Comparison of ENCODE assay signal across 12 mouse cellular contexts in the genomic region with DNA sequence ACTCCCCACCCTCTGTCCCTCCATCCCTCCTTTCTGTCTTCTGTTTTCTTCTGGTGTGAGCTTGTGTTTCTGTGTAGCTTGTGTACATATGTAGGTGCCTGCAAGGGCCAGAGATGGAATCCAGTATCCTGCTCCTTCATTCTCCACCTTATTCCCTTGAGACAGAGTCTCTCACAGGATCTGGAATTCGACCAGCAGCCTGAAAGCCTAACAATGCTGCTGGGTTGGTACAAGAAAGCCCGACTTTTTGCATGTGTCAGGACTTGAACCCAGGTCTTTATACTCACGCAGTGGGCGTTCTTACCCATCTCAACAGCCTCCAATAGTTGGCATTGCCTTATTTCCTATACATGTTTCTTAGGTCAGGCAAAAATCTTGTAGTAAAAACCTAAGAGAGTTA. TPM values are rescaled to one million over a fixed set of nuclear protein-coding genes. Genes with fewer than 3 reads are reported as not detected.
DNase-seq lines count a peak whose midpoint lies in the region; ATAC-seq and TF ChIP-seq lines count a peak whose summit lies in the region.
"Had no signal": no experiment of that assay in that cellular context is flagged by ENCODE, and none has a peak within 500 bp of the region (broad histone marks: within the 10 kb centered on the region; RNA-seq: fewer than 3 reads in every experiment).

No protein-coding gene starts in this region.

- no peak for TF ChIP-seq POLR2A in limb, embryonic 14.5 days (IDR thresholded peaks at IDR 0.05; ENCODE audit: borderline replicate concordance, extremely low read depth, insufficient read depth, insufficient read length)

- DNase-seq in forebrain, postnatal 0 days = no peak
- no peak for DNase-seq in forebrain, embryonic 11.5 days (ENCODE audit: low spot score)
- DNase-seq in intestine, embryonic 14.5 days (ENCODE audit: low spot score) = no peak
- no peak for DNase-seq in limb, embryonic 14.5 days (ENCODE audit: low spot score)
- no peak for DNase-seq in T-cell, adult 2 months (ENCODE audit: low spot score)
- DNase-seq: gastrocnemius, postnatal 25 days; thymus, adult 18-20 months had no signal

- H3K9ac ChIP-seq in forebrain, postnatal 0 days = no peak overlapping the region
- no peak overlapping the region for H3K9ac ChIP-seq in forebrain, embryonic 11.5 days (ENCODE audit: low read length)
- no peak overlapping the region for H3K9ac ChIP-seq in intestine, embryonic 14.5 days (ENCODE audit: low read length)
- H3K9ac ChIP-seq in intestine, embryonic 15.5 days = no peak overlapping the region
- H3K9ac ChIP-seq in neural tube, embryonic 12.5 days = no peak overlapping the region
- H3K9ac ChIP-seq in neural tube, embryonic 15.5 days (replicated peaks) = no peak overlapping the region
- H3K9ac ChIP-seq in limb, embryonic 14.5 days (ENCODE audit: low read depth, low read length, severe bottlenecking) = no peak overlapping the region

- peaks cover 7% of the 10 kb centered on the region; the same call in 1 of the 2 replicates for H3K4me1 ChIP-seq in forebrain, postnatal 0 days (ENCODE audit: insufficient read depth)
- peaks cover 2% of the 10 kb centered on the region; the same call in 1 of the 2 replicates for H3K4me1 ChIP-seq in forebrain, embryonic 11.5 days (replicated peaks; ENCODE audit: control insufficient read depth, insufficient read depth, low read length)
- peaks cover 9% of the 10 kb centered on the region; the same call in 1 of the 2 replicates for H3K4me1 ChIP-seq in intestine, embryonic 14.5 days (replicated peaks; ENCODE audit: control insufficient read depth, insufficient read depth, low read length)
- peaks cover 16% of the 10 kb centered on the region; the same call in 1 of the 2 replicates for H3K4me1 ChIP-seq in intestine, embryonic 15.5 days (replicated peaks)
- peaks cover 33% of the 10 kb centered on the region for H3K4me1 ChIP-seq in neural tube, embryonic 12.5 days
- peaks cover 32% of the 10 kb centered on the region for H3K4me1 ChIP-seq in neural tube, embryonic 15.5 days
- H3K4me1 ChIP-seq in limb, embryonic 14.5 days (ENCODE audit: control insufficient read depth, insufficient read depth, low read length) = peaks cover 24% of the 10 kb centered on the region

- no peak overlapping the region for H3K4me3 ChIP-seq in forebrain, postnatal 0 days (ENCODE audit: low read depth, low read length)
- H3K4me3 ChIP-seq in forebrain, embryonic 11.5 days (ENCODE audit: low read depth, low read length) = no peak overlapping the region
- H3K4me3 ChIP-seq in intestine, embryonic 14.5 days (ENCODE audit: low read depth, low read length) = no peak overlapping the region
- no peak overlapping the region for H3K4me3 ChIP-seq in intestine, embryonic 15.5 days (replicated peaks)
- H3K4me3 ChIP-seq in neural tube, embryonic 12.5 days = no peak overlapping the region
- H3K4me3 ChIP-seq in neural tube, embryonic 15.5 days (replicated peaks) = no peak overlapping the region
- H3K4me3 ChIP-seq in limb, embryonic 14.5 days (replicated peaks; ENCODE audit: low read length) = no peak overlapping the region

- ATAC-seq in forebrain, postnatal 0 days = no peak
- ATAC-seq in forebrain, embryonic 11.5 days (replicated peaks; ENCODE audit: low FRiP score) = no peak
- no peak for ATAC-seq in intestine, embryonic 14.5 days (replicated peaks; ENCODE audit: low FRiP score, low TSS enrichment, low read depth)
- ATAC-seq in intestine, embryonic 15.5 days = no peak
- no peak for ATAC-seq in neural tube, embryonic 12.5 days (ENCODE audit: low FRiP score, low read depth)
- no peak for ATAC-seq in neural tube, embryonic 15.5 days (ENCODE audit: low FRiP score)
- ATAC-seq in limb, embryonic 14.5 days (ENCODE audit: low FRiP score, low read depth) = no peak
- ATAC-seq: forebrain, embryonic 14.5 days had no signal

- no peaks in the 10 kb centered on the region for H3K9me3 ChIP-seq in forebrain, postnatal 0 days (ENCODE audit: low read length)
- H3K9me3 ChIP-seq in forebrain, embryonic 11.5 days (ENCODE audit: control insufficient read depth, low read length) = no peaks in the 10 kb centered on the region
- no peaks in the 10 kb centered on the region for H3K9me3 ChIP-seq in intestine, embryonic 14.5 days (ENCODE audit: control insufficient read depth, low read length)
- H3K9me3 ChIP-seq in intestine, embryonic 15.5 days = no peaks in the 10 kb centered on the region
- H3K9me3 ChIP-seq in neural tube, embryonic 12.5 days = no peaks in the 10 kb centered on the region
- H3K9me3 ChIP-seq in neural tube, embryonic 15.5 days (replicated peaks) = no peaks in the 10 kb centered on the region
- no peaks in the 10 kb centered on the region for H3K9me3 ChIP-seq in limb, embryonic 14.5 days (ENCODE audit: control insufficient read depth, low read length)

- peak overlapping the region; percentile 6; the same call in 1 of the 2 replicates for H3K4me2 ChIP-seq in forebrain, postnatal 0 days (ENCODE audit: low read depth)
- no peak overlapping the region for H3K4me2 ChIP-seq in forebrain, embryonic 11.5 days (ENCODE audit: low read depth, low read length, severe bottlenecking)
- H3K4me2 ChIP-seq in intestine, embryonic 14.5 days (ENCODE audit: low read length) = 0 out of 2 replicates have a peak overlapping the region, but pooled peaks have one; percentile 13
- H3K4me2 ChIP-seq in intestine, embryonic 15.5 days (replicated peaks) = no peak overlapping the region
- 0 out of 2 replicates have a peak overlapping the region, but pooled peaks have one; percentile 8 for H3K4me2 ChIP-seq in neural tube, embryonic 12.5 days (replicated peaks)
- no peak overlapping the region; the same call in 1 of the 2 replicates for H3K4me2 ChIP-seq in neural tube, embryonic 15.5 days
- peak overlapping the region; percentile 37; the same call in 1 of the 2 replicates for H3K4me2 ChIP-seq in limb, embryonic 14.5 days (replicated peaks; ENCODE audit: low read depth, low read length, severe bottlenecking)

- no peaks in the 10 kb centered on the region for H3K36me3 ChIP-seq in forebrain, postnatal 0 days (ENCODE audit: insufficient read depth)
- H3K36me3 ChIP-seq in forebrain, embryonic 11.5 days (ENCODE audit: control insufficient read depth, insufficient read depth, low read length) = no peaks in the 10 kb centered on the region
- H3K36me3 ChIP-seq in intestine, embryonic 14.5 days (ENCODE audit: control insufficient read depth, insufficient read depth, low read length) = no peaks in the 10 kb centered on the region
- no peaks in the 10 kb centered on the region for H3K36me3 ChIP-seq in intestine, embryonic 15.5 days
- no peaks in the 10 kb centered on the region for H3K36me3 ChIP-seq in neural tube, embryonic 12.5 days
- H3K36me3 ChIP-seq in neural tube, embryonic 15.5 days = no peaks in the 10 kb centered on the region
- no peaks in the 10 kb centered on the region for H3K36me3 ChIP-seq in limb, embryonic 14.5 days (ENCODE audit: control insufficient read depth, insufficient read depth, low read length)

- 83% methylated on average over 4 of the region's 4 CpGs for WGBS in forebrain, postnatal 0 days
- 82% methylated on average over 4 of the region's 4 CpGs for WGBS in forebrain, embryonic 11.5 days
- WGBS in intestine, embryonic 14.5 days = 86% methylated on average over 4 of the region's 4 CpGs
- WGBS in intestine, embryonic 15.5 days = 89% methylated on average over 4 of the region's 4 CpGs
- 88% methylated on average over 4 of the region's 4 CpGs for WGBS in neural tube, embryonic 12.5 days
- 85% methylated on average over 4 of the region's 4 CpGs for WGBS in neural tube, embryonic 15.5 days
- 86% methylated on average over 4 of the region's 4 CpGs for WGBS in limb, embryonic 14.5 days

- no peak for TF ChIP-seq CTCF in forebrain, postnatal 0 days (IDR thresholded peaks at IDR 0.05; ENCODE audit: low read depth)

- H3K27ac ChIP-seq in forebrain, postnatal 0 days (ENCODE audit: low read depth, low read length) = no peak overlapping the region
- no peak overlapping the region for H3K27ac ChIP-seq in forebrain, embryonic 11.5 days (ENCODE audit: low read depth, low read length)
- no peak overlapping the region for H3K27ac ChIP-seq in intestine, embryonic 14.5 days (ENCODE audit: low read depth)
- no peak overlapping the region for H3K27ac ChIP-seq in intestine, embryonic 15.5 days
- no peak overlapping the region for H3K27ac ChIP-seq in neural tube, embryonic 12.5 days
- H3K27ac ChIP-seq in neural tube, embryonic 15.5 days (replicated peaks) = no peak overlapping the region
- no peak overlapping the region for H3K27ac ChIP-seq in limb, embryonic 14.5 days (replicated peaks; ENCODE audit: low read depth, low read length)
- H3K27ac ChIP-seq: macrophage had no signal

- no peaks in the 10 kb centered on the region for H3K27me3 ChIP-seq in forebrain, postnatal 0 days (ENCODE audit: insufficient read depth, low read length)
- H3K27me3 ChIP-seq in forebrain, embryonic 11.5 days (ENCODE audit: control insufficient read depth, insufficient read depth, low read length) = no peaks in the 10 kb centered on the region
- peaks cover 8% of the 10 kb centered on the region; the same call in 1 of the 2 replicates for H3K27me3 ChIP-seq in intestine, embryonic 14.5 days (replicated peaks; ENCODE audit: control insufficient read depth, insufficient read depth, low read length)
- peaks cover 8% of the 10 kb centered on the region; the same call in 1 of the 2 replicates for H3K27me3 ChIP-seq in intestine, embryonic 15.5 days (replicated peaks)
- 0 out of 2 replicates have a peak, but pooled peaks cover 9% of the 10 kb centered on the region for H3K27me3 ChIP-seq in neural tube, embryonic 12.5 days (replicated peaks)
- peaks cover 8% of the 10 kb centered on the region; the same call in 1 of the 2 replicates for H3K27me3 ChIP-seq in neural tube, embryonic 15.5 days (replicated peaks)
- no peaks in the 10 kb centered on the region for H3K27me3 ChIP-seq in limb, embryonic 14.5 days (ENCODE audit: control insufficient read depth, insufficient read depth, low read length)

RNA-seq across cellular contexts. Expression of a gene that starts 4.4 kb away (rescaled TPM):
- 44.7 and 48.0 TPM in 2 replicates for total RNA-seq in forebrain, postnatal 0 days (2014; rRNA removed)
- 60.8 and 74.1 TPM in 2 replicates for polyA plus RNA-seq in forebrain, postnatal 0 days (2015; fragmentation: Nextera tagmentation; extraction: Ambion mirVana)
- polyA plus RNA-seq in forebrain, embryonic 11.5 days (2014; fragmentation: Nextera tagmentation; extraction: Ambion mirVana) = 24.8 and 31.4 TPM in 2 replicates
- polyA plus RNA-seq in intestine, embryonic 14.5 days (2014; fragmentation: Nextera tagmentation; extraction: Ambion mirVana) = 39.9 and 43.1 TPM in 2 replicates
- polyA plus RNA-seq in intestine, embryonic 15.5 days (2015; fragmentation: Nextera tagmentation; extraction: Ambion mirVana) = 41.0 and 42.8 TPM in 2 replicates
- 50.7 and 63.6 TPM in 2 replicates for polyA plus RNA-seq in neural tube, embryonic 12.5 days (2016; fragmentation: Nextera tagmentation; extraction: Ambion mirVana)
- 51.9 and 53.6 TPM in 2 replicates for polyA plus RNA-seq in neural tube, embryonic 15.5 days (2015; fragmentation: Nextera tagmentation; extraction: Ambion mirVana)
- polyA plus RNA-seq in limb, embryonic 14.5 days (2012; rRNA removed) = 83.3 and 91.0 TPM in 2 replicates
- 94.0 and 105 TPM in 2 replicates for polyA plus RNA-seq in limb, embryonic 14.5 days (2014; fragmentation: Nextera tagmentation; extraction: Ambion mirVana)

RNA-seq across cellular contexts. Expression of a gene that starts 28.7 kb away (rescaled TPM):
- 42.8 and 44.9 TPM in 2 replicates for total RNA-seq in forebrain, postnatal 0 days (2014; rRNA removed)
- 28.3 and 31.3 TPM in 2 replicates for polyA plus RNA-seq in forebrain, postnatal 0 days (2015; fragmentation: Nextera tagmentation; extraction: Ambion mirVana)
- polyA plus RNA-seq in forebrain, embryonic 11.5 days (2014; fragmentation: Nextera tagmentation; extraction: Ambion mirVana) = 45.2 and 48.8 TPM in 2 replicates
- polyA plus RNA-seq in intestine, embryonic 14.5 days (2014; fragmentation: Nextera tagmentation; extraction: Ambion mirVana) = 40.0 and 42.4 TPM in 2 replicates
- polyA plus RNA-seq in intestine, embryonic 15.5 days (2015; fragmentation: Nextera tagmentation; extraction: Ambion mirVana) = 35.7 and 38.6 TPM in 2 replicates
- 48.4 and 55.3 TPM in 2 replicates for polyA plus RNA-seq in neural tube, embryonic 12.5 days (2016; fragmentation: Nextera tagmentation; extraction: Ambion mirVana)
- polyA plus RNA-seq in neural tube, embryonic 15.5 days (2015; fragmentation: Nextera tagmentation; extraction: Ambion mirVana) = 43.8 and 45.4 TPM in 2 replicates
- polyA plus RNA-seq in limb, embryonic 14.5 days (2012; rRNA removed) = 41.3 TPM in 2 replicates
- polyA plus RNA-seq in limb, embryonic 14.5 days (2014; fragmentation: Nextera tagmentation; extraction: Ambion mirVana) = 52.8 and 55.6 TPM in 2 replicates

Comparison
In these comparisons a context has a peak if more than half of its experiments do, and no peak if none do; other contexts are left out.
1. H3K4me2 ChIP-seq: peak in forebrain, postnatal 0 days (single experiment), intestine, embryonic 14.5 days (single experiment), neural tube, embryonic 12.5 days (single experiment) and limb, embryonic 14.5 days (single experiment); none in forebrain, embryonic 11.5 days (single experiment), intestine, embryonic 15.5 days (single experiment) and neural tube, embryonic 15.5 days (single experiment).